Mouse (Mus musculus): Measurements from ENCODE around the gene Chrng. TPM values are rescaled to one million over a fixed set of nuclear protein-coding genes. Genes with fewer than 3 reads are reported as not detected.

The Chrng gene
- polyA plus RNA-seq, 1 experiment from 2014 or later: 1.1 TPM

DNA sequence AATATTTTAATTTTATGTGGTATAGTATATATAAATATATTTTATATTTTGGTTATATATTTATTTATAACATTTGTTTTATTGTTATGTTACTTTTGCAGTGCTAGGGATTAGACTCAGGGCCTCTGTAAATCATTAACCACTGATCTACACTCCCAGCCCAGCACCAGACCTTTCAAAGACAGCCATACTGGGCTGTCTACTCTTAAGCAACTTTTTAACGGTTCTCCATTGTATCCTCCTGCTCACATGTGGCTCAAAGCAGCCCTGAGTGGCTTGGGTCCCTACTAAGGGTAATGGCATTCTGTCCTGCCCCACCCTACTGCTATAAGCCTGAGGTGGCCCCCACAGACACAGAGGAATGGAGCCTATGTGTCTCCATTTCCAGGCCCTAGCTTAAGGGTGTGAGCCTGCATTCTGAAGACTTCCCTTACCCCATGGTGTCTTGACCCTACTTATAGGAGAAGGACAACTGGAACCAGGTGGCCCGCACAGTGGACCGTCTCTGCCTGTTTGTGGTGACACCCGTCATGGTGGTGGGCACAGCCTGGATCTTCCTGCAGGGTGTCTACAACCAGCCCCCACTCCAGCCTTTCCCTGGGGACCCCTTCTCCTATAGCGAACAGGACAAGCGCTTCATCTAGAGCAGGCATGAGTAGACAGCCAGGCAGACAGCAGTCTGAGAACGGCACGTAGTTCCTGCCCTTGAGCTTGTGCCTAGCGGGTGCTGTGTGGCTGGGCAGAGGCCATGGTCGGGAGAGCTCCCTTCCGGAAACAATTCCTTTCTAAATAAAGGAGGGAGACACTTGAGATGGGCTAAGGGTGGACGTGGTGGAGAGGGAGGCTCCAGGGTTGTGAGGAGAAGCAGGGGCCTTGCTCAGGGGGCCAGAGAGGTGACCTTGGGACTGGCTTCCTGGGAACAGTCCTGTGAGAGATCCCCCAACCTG is 6.1 kb upstream of the Chrng start:
- Histone ChIP-seq H3K27me3 (no peaks in the 10 kb centered on the region), H3K27ac (replicated peaks) (no peak overlapping the region), H3K4me1 (replicated peaks) (no peaks in the 10 kb centered on the region), H3K9ac (no peak overlapping the region), H3K9me3 (replicated peaks) (no peaks in the 10 kb centered on the region), H3K36me3 (replicated peaks) (no peaks in the 10 kb centered on the region), H3K4me2 (no peak overlapping the region), H3K4me3 (replicated peaks) (no peak overlapping the region)
- ATAC-seq (ENCODE audit: insufficient read depth): peak; percentile 25; the same call in 1 of the 2 replicates
- 60% methylated on average over 12 of the region's 12 CpGs for WGBS (ENCODE audit: insufficient replicate concordance)

DNA sequence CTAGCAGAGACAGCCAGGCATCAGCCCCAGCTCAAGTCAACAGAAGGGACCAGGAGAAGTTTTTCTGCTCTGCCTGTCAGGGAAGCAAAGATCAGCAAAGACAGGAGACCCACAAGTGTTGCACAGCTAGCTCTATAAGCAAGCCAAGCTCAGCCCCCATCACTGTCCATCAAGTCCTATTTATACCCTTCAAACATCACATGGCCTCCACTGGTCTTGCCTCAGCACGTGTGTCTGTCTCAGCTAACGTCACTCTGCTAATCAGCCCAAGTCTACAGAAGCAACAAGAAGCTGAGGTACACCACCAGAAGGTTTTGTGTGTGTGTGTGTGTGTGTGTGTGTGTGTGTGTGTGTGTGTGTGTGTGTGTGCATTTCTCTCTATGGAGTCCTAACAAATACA is 3.6 kb upstream of the Chrng start:
- 43% methylated on average over 2 of the region's 2 CpGs for WGBS (ENCODE audit: insufficient replicate concordance)
- no peaks in the 10 kb centered on the region for H3K36me3 ChIP-seq (replicated peaks)
- H3K27me3 ChIP-seq: peaks cover 10% of the 10 kb centered on the region
- no peak for ATAC-seq (ENCODE audit: insufficient read depth)
- H3K27ac ChIP-seq (replicated peaks): no peak overlapping the region
- H3K4me1 ChIP-seq (replicated peaks): no peaks in the 10 kb centered on the region; the same call in 1 of the 2 replicates
- no peak overlapping the region for H3K4me3 ChIP-seq (replicated peaks)
- no peak overlapping the region for H3K9ac ChIP-seq
- no peak overlapping the region for H3K4me2 ChIP-seq
- H3K9me3 ChIP-seq (replicated peaks): no peaks in the 10 kb centered on the region

GRCm38 (mm10) chr1:87201848-87202247 is 2.6 kb upstream of the Chrng start:
- 33% methylated on average over 1 of the region's 1 CpGs for WGBS (ENCODE audit: insufficient replicate concordance)
- no peak for ATAC-seq (ENCODE audit: insufficient read depth)

DNA sequence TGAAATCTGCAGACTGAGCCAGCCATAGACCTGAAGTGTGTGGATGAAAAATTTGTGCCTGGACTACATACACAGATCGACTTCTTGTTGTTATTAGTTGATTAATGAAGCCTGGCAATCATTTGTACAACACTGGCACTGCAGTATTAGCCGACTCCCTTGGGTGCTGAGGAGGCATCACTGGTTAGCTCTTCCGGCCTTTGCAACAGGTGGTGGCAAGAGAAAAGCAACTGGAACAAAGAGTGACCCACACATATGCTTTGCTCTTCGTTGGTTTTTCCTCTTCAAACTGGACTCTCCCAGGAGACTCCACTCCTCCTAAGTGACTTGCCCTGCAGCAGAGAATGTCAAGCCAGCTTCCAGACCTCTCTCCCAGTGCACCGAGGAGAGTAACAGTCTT is 678 bp upstream of the Chrng start:
- no peak for ATAC-seq (ENCODE audit: insufficient read depth)
- no peaks in the 10 kb centered on the region for H3K9me3 ChIP-seq (replicated peaks)
- peaks cover 39% of the 10 kb centered on the region for H3K27me3 ChIP-seq
- no peak overlapping the region for H3K27ac ChIP-seq (replicated peaks)
- 51% methylated on average over 5 of the region's 5 CpGs for WGBS (ENCODE audit: insufficient replicate concordance)
- H3K9ac ChIP-seq: no peak overlapping the region
- H3K36me3 ChIP-seq (replicated peaks): no peaks in the 10 kb centered on the region
- no peaks in the 10 kb centered on the region; the same call in 1 of the 2 replicates for H3K4me1 ChIP-seq (replicated peaks)
- H3K4me3 ChIP-seq (replicated peaks): no peak overlapping the region
- no peak overlapping the region for H3K4me2 ChIP-seq

More at GRCm38 (mm10) chr1:87201848-87202247, 2.6 kb upstream of the Chrng start:
- Histone ChIP-seq H3K4me2 (no peak overlapping the region), H3K27ac (replicated peaks) (no peak overlapping the region), H3K4me3 (replicated peaks) (no peak overlapping the region), H3K4me1 (replicated peaks) (no peaks in the 10 kb centered on the region; the same call in 1 of the 2 replicates), H3K27me3 (peaks cover 20% of the 10 kb centered on the region), H3K36me3 (replicated peaks) (no peaks in the 10 kb centered on the region), H3K9me3 (replicated peaks) (no peaks in the 10 kb centered on the region), H3K9ac (no peak overlapping the region)

DNA sequence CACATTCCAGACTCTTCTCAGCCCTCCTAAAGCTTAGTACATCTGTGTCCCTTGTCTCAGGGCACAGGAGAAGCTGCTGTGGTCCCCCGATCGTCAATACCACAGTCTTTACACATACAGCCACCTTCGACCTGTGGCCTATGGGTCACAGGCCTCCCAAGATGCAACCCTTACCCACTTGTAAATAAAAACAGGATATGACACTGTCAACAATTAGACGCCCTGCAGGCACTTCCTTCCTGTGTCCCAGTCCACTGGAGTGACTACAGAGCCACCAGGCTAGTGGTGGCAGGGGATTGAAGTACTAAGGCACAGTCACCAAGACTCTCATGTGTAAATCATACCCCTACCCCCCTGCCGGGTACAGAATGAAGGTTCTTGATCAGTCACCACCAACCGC is 581 bp downstream of the Chrng start:
- H3K27ac ChIP-seq (replicated peaks): no peak overlapping the region
- H3K4me1 ChIP-seq (replicated peaks): no peaks in the 10 kb centered on the region; the same call in 1 of the 2 replicates
- H3K9me3 ChIP-seq (replicated peaks): no peaks in the 10 kb centered on the region
- H3K27me3 ChIP-seq: peaks cover 44% of the 10 kb centered on the region
- no peak overlapping the region for H3K9ac ChIP-seq
- H3K4me2 ChIP-seq: no peak overlapping the region
- no peak for ATAC-seq (ENCODE audit: insufficient read depth)
- 37% methylated on average over 6 of the region's 6 CpGs for WGBS (ENCODE audit: insufficient replicate concordance)
- H3K36me3 ChIP-seq (replicated peaks): no peaks in the 10 kb centered on the region
- H3K4me3 ChIP-seq (replicated peaks): no peak overlapping the region

GRCm38 (mm10) chr1:87205502-87205901 is 1.0 kb downstream of the Chrng start:
- Histone ChIP-seq H3K4me1 (replicated peaks) (no peaks in the 10 kb centered on the region; the same call in 1 of the 2 replicates), H3K9ac (no peak overlapping the region), H3K27me3 (peaks cover 44% of the 10 kb centered on the region), H3K4me3 (replicated peaks) (no peak overlapping the region), H3K9me3 (replicated peaks) (no peaks in the 10 kb centered on the region), H3K4me2 (no peak overlapping the region), H3K36me3 (replicated peaks) (no peaks in the 10 kb centered on the region), H3K27ac (replicated peaks) (no peak overlapping the region)
- ATAC-seq (ENCODE audit: insufficient read depth): no peak
- WGBS (ENCODE audit: insufficient replicate concordance): 36% methylated on average over 3 of the region's 3 CpGs

GRCm38 (mm10) chr1:87206339-87206738 is 1.9 kb downstream of the Chrng start:
- Histone ChIP-seq H3K27ac (replicated peaks) (no peak overlapping the region), H3K4me3 (replicated peaks) (no peak overlapping the region), H3K4me1 (replicated peaks) (no peaks in the 10 kb centered on the region; the same call in 1 of the 2 replicates), H3K36me3 (replicated peaks) (no peaks in the 10 kb centered on the region), H3K9me3 (replicated peaks) (no peaks in the 10 kb centered on the region), H3K27me3 (peaks cover 44% of the 10 kb centered on the region), H3K4me2 (no peak overlapping the region), H3K9ac (no peak overlapping the region)
- WGBS (ENCODE audit: insufficient replicate concordance): 19% methylated on average over 17 of the region's 17 CpGs
- ATAC-seq (ENCODE audit: insufficient read depth): no peak

- H3K4me1 ChIP-seq (replicated peaks): peaks cover 28% of the 10 kb centered on the region
- ATAC-seq (ENCODE audit: insufficient read depth): no peak
- no peaks in the 10 kb centered on the region for H3K36me3 ChIP-seq (replicated peaks)
- H3K4me3 ChIP-seq (replicated peaks): no peak overlapping the region
- H3K4me2 ChIP-seq: no peak overlapping the region
- no peak overlapping the region for H3K9ac ChIP-seq
- H3K27ac ChIP-seq (replicated peaks): no peak overlapping the region
- WGBS (ENCODE audit: insufficient replicate concordance): 64% methylated on average over 4 of the region's 4 CpGs
- peaks cover 28% of the 10 kb centered on the region for H3K27me3 ChIP-seq
- H3K9me3 ChIP-seq (replicated peaks): no peaks in the 10 kb centered on the region
Measured at GRCm38 (mm10) chr1:87211431-87211830, 7.0 kb downstream of the Chrng start.

GRCm38 (mm10) chr1:87213735-87214704 is 9.6 kb downstream of the Chrng start, which contains the start of gene Eif4e2:
TSS of gene Eif4e2 (plus strand) at chr1:87213914.
- no peaks in the 10 kb centered on the region for H3K9me3 ChIP-seq (replicated peaks)
- H3K36me3 ChIP-seq (replicated peaks): peaks cover 9% of the 10 kb centered on the region
- ATAC-seq (ENCODE audit: insufficient read depth): peak; percentile 97
- under 1% methylated on average over 99 of the region's 99 CpGs for WGBS (ENCODE audit: insufficient replicate concordance)
- peaks cover 2% of the 10 kb centered on the region; the same call in 1 of the 2 replicates for H3K27me3 ChIP-seq
- H3K4me3 ChIP-seq (replicated peaks): peak within 1 kb of the TSS; percentile 99
- H3K9ac ChIP-seq: peak within 1 kb of the TSS; percentile 100
- peak within 1 kb of the TSS; percentile 99 for H3K27ac ChIP-seq (replicated peaks)
- H3K4me1 ChIP-seq (replicated peaks): peaks cover 46% of the 10 kb centered on the region
- H3K4me2 ChIP-seq: peak within 1 kb of the TSS; percentile 87

DNA sequence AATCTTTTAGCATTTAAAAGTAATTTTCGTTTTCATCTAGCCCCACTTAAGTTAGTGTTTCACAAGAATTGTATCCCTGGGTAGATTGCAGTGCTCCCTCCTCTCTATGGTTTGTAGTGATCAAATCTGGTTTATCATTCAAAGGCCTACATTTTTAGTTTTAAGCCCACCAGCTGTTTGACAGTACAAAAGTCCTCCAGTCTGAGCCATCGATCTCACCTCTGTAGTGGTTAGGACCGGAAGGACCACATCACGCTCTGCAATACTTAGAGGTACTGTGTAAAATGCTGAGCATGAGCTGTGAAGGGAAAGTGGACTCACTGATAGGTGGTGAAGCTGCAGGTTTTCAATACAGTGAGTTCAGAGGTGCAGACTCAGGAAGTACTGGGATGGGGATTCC is 10.3 kb downstream of the Chrng start:
- Histone ChIP-seq H3K9me3 (replicated peaks) (no peaks in the 10 kb centered on the region), H3K36me3 (replicated peaks) (peaks cover 15% of the 10 kb centered on the region), H3K27me3 (no peaks in the 10 kb centered on the region), H3K27ac (replicated peaks) (peak overlapping the region; percentile 99), H3K9ac (peak overlapping the region; percentile 100), H3K4me3 (replicated peaks) (peak overlapping the region; percentile 99), H3K4me1 (replicated peaks) (peaks cover 46% of the 10 kb centered on the region), H3K4me2 (peak overlapping the region; percentile 87)
- ATAC-seq (ENCODE audit: insufficient read depth): no peak
- 4% methylated on average over 4 of the region's 4 CpGs for WGBS (ENCODE audit: insufficient replicate concordance)

Data from liver, embryonic 15.5 days (tissue).